Mouse (Mus musculus): Measurements from ENCODE around the gene Ddx19a. TPM values are rescaled to one million over a fixed set of nuclear protein-coding genes. Genes with fewer than 3 reads are reported as not detected.
"Not testable (repeated sequence)": the region's sequence is repeated elsewhere in the genome, so short reads cannot be mapped to it uniquely, and the experiment has no call there.

Gene Ddx19a
- polyA plus RNA-seq, 1 experiment from 2014 or later: 12.1 TPM

GRCm38 (mm10) chr8:110965594-110965993, 32.0 kb downstream of the Ddx19a start:
- WGBS: 79% methylated on average over 7 of the region's 7 CpGs
- no peak for ATAC-seq (replicated peaks)
- Histone ChIP-seq H3K4me1 (peaks cover 4% of the 10 kb centered on the region), H3K36me3 (replicated peaks) (0 out of 2 replicates have a peak, but pooled peaks cover 5% of the 10 kb centered on the region), H3K27me3 (replicated peaks) (no peaks in the 10 kb centered on the region), H3K9ac (no peak overlapping the region), H3K27ac (no peak overlapping the region), H3K4me3 (no peak overlapping the region), H3K9me3 (no peaks in the 10 kb centered on the region), H3K4me2 (no peak overlapping the region)

GRCm38 (mm10) chr8:110964666-110965065, 32.9 kb downstream of the Ddx19a start:
- Histone ChIP-seq H3K4me1 (no peaks in the 10 kb centered on the region), H3K27me3 (replicated peaks) (no peaks in the 10 kb centered on the region), H3K36me3 (replicated peaks) (peaks cover 5% of the 10 kb centered on the region; the same call in 1 of the 2 replicates), H3K9ac (no peak overlapping the region), H3K4me2 (no peak overlapping the region), H3K27ac (no peak overlapping the region), H3K4me3 (no peak overlapping the region), H3K9me3 (no peaks in the 10 kb centered on the region)
- ATAC-seq (replicated peaks): no peak
- 61% methylated on average over 7 of the region's 7 CpGs for WGBS

- no peak overlapping the region for H3K9ac ChIP-seq
- no peak for ATAC-seq (replicated peaks)
- no peaks in the 10 kb centered on the region for H3K4me1 ChIP-seq
- H3K36me3 ChIP-seq (replicated peaks): peaks cover 7% of the 10 kb centered on the region; the same call in 1 of the 2 replicates
- no peak overlapping the region for H3K27ac ChIP-seq
- no peaks in the 10 kb centered on the region for H3K9me3 ChIP-seq
- H3K4me2 ChIP-seq: no peak overlapping the region
- no peaks in the 10 kb centered on the region for H3K27me3 ChIP-seq (replicated peaks)
- WGBS: 87% methylated on average over 2 of the region's 2 CpGs
- H3K4me3 ChIP-seq: no peak overlapping the region
Observed at GRCm38 (mm10) chr8:110963051-110963450, 34.5 kb downstream of the Ddx19a start.

- Histone ChIP-seq H3K9ac (no peak overlapping the region), H3K27me3 (replicated peaks) (no peaks in the 10 kb centered on the region), H3K4me3 (no peak overlapping the region), H3K4me1 (0 out of 2 replicates have a peak, but pooled peaks cover 3% of the 10 kb centered on the region), H3K9me3 (no peaks in the 10 kb centered on the region), H3K4me2 (no peak overlapping the region), H3K36me3 (replicated peaks) (peaks cover 12% of the 10 kb centered on the region; the same call in 1 of the 2 replicates), H3K27ac (no peak overlapping the region)
- 90% methylated on average over 6 of the region's 6 CpGs for WGBS
- no peak for ATAC-seq (replicated peaks)
Observed at GRCm38 (mm10) chr8:110959906-110960305, 37.7 kb downstream of the Ddx19a start.

- 94% methylated on average over 12 of the region's 12 CpGs for WGBS
- Histone ChIP-seq H3K9me3 (no peaks in the 10 kb centered on the region), H3K9ac (no peak overlapping the region), H3K4me1 (0 out of 2 replicates have a peak, but pooled peaks cover 3% of the 10 kb centered on the region), H3K4me3 (no peak overlapping the region), H3K27me3 (replicated peaks) (no peaks in the 10 kb centered on the region), H3K4me2 (no peak overlapping the region), H3K27ac (no peak overlapping the region), H3K36me3 (replicated peaks) (peaks cover 12% of the 10 kb centered on the region; the same call in 1 of the 2 replicates)
- no peak for ATAC-seq (replicated peaks)
Observed at GRCm38 (mm10) chr8:110959071-110959780, 38.4 kb downstream of the Ddx19a start.

GRCm38 (mm10) chr8:110958553-110958952, 39.0 kb downstream of the Ddx19a start:
- H3K9me3 ChIP-seq; H3K4me3 ChIP-seq; H3K27ac ChIP-seq; ATAC-seq (replicated peaks); H3K9ac ChIP-seq; H3K4me1 ChIP-seq; H3K4me2 ChIP-seq; H3K27me3 ChIP-seq (replicated peaks): not testable (repeated sequence)
- WGBS: 94% methylated on average over 7 of the region's 7 CpGs
- peaks cover 12% of the 10 kb centered on the region; the same call in 1 of the 2 replicates for H3K36me3 ChIP-seq (replicated peaks)

GRCm38 (mm10) chr8:110958135-110958534, 39.5 kb downstream of the Ddx19a start:
- H3K9ac ChIP-seq: no peak overlapping the region
- no peak overlapping the region for H3K4me2 ChIP-seq
- 94% methylated on average over 5 of the region's 5 CpGs for WGBS
- ATAC-seq (replicated peaks): no peak
- peaks cover 12% of the 10 kb centered on the region; the same call in 1 of the 2 replicates for H3K36me3 ChIP-seq (replicated peaks)
- no peak overlapping the region for H3K27ac ChIP-seq
- no peak overlapping the region for H3K4me3 ChIP-seq
- H3K27me3 ChIP-seq (replicated peaks): no peaks in the 10 kb centered on the region
- H3K4me1 ChIP-seq: 0 out of 2 replicates have a peak, but pooled peaks cover 3% of the 10 kb centered on the region
- no peaks in the 10 kb centered on the region for H3K9me3 ChIP-seq

- H3K4me3 ChIP-seq: no peak overlapping the region
- H3K27me3 ChIP-seq (replicated peaks): no peaks in the 10 kb centered on the region
- H3K36me3 ChIP-seq (replicated peaks): peaks cover 12% of the 10 kb centered on the region; the same call in 1 of the 2 replicates
- 0 out of 2 replicates have a peak, but pooled peaks cover 3% of the 10 kb centered on the region for H3K4me1 ChIP-seq
- H3K27ac ChIP-seq: no peak overlapping the region
- no peak for ATAC-seq (replicated peaks)
- H3K4me2 ChIP-seq: no peak overlapping the region
- H3K9ac ChIP-seq: no peak overlapping the region
- no peaks in the 10 kb centered on the region for H3K9me3 ChIP-seq
- WGBS: 94% methylated on average over 19 of the region's 19 CpGs
Observed at GRCm38 (mm10) chr8:110957471-110957870, 40.1 kb downstream of the Ddx19a start.

GRCm38 (mm10) chr8:110956619-110957450, 40.8 kb downstream of the Ddx19a start:
- H3K4me3 ChIP-seq: no peak overlapping the region
- no peak overlapping the region for H3K4me2 ChIP-seq
- no peak overlapping the region for H3K27ac ChIP-seq
- 0 out of 2 replicates have a peak, but pooled peaks cover 3% of the 10 kb centered on the region for H3K4me1 ChIP-seq
- no peaks in the 10 kb centered on the region for H3K27me3 ChIP-seq (replicated peaks)
- H3K9me3 ChIP-seq: no peaks in the 10 kb centered on the region
- WGBS: 84% methylated on average over 15 of the region's 15 CpGs
- H3K9ac ChIP-seq: no peak overlapping the region
- peaks cover 7% of the 10 kb centered on the region; the same call in 1 of the 2 replicates for H3K36me3 ChIP-seq (replicated peaks)
- no peak for ATAC-seq (replicated peaks)

GRCm38 (mm10) chr8:110954776-110955175, 42.8 kb downstream of the Ddx19a start:
- H3K9ac ChIP-seq: no peak overlapping the region
- ATAC-seq (replicated peaks): no peak
- H3K27ac ChIP-seq: no peak overlapping the region
- H3K4me2 ChIP-seq: no peak overlapping the region
- WGBS: 83% methylated on average over 8 of the region's 8 CpGs
- H3K36me3 ChIP-seq (replicated peaks): peaks cover 7% of the 10 kb centered on the region; the same call in 1 of the 2 replicates
- H3K4me3 ChIP-seq: no peak overlapping the region
- 0 out of 2 replicates have a peak, but pooled peaks cover 6% of the 10 kb centered on the region for H3K4me1 ChIP-seq
- H3K9me3 ChIP-seq: no peaks in the 10 kb centered on the region
- H3K27me3 ChIP-seq (replicated peaks): no peaks in the 10 kb centered on the region

- Histone ChIP-seq H3K9ac (no peak overlapping the region), H3K4me1 (0 out of 2 replicates have a peak, but pooled peaks cover 4% of the 10 kb centered on the region), H3K4me2 (peak overlapping the region; percentile 5; the same call in 1 of the 2 replicates), H3K27me3 (replicated peaks) (no peaks in the 10 kb centered on the region), H3K9me3 (no peaks in the 10 kb centered on the region), H3K36me3 (replicated peaks) (no peaks in the 10 kb centered on the region), H3K4me3 (no peak overlapping the region), H3K27ac (peak overlapping the region; percentile 23; the same call in 1 of the 2 replicates)
- ATAC-seq (replicated peaks): peak; percentile 30; the same call in 1 of the 2 replicates
- WGBS: 76% methylated on average over 17 of the region's 17 CpGs
Observed at GRCm38 (mm10) chr8:110950065-110950484, 47.5 kb downstream of the Ddx19a start.

- H3K36me3 ChIP-seq (replicated peaks): no peaks in the 10 kb centered on the region
Observed at GRCm38 (mm10) chr8:110945716-110946115, 51.9 kb downstream of the Ddx19a start.

More at GRCm38 (mm10) chr8:110945716-110946115, 51.9 kb downstream of the Ddx19a start:
- Histone ChIP-seq H3K27me3 (replicated peaks) (no peaks in the 10 kb centered on the region), H3K27ac (no peak overlapping the region), H3K9ac (no peak overlapping the region), H3K9me3 (no peaks in the 10 kb centered on the region), H3K4me3 (no peak overlapping the region), H3K4me2 (no peak overlapping the region), H3K4me1 (0 out of 2 replicates have a peak, but pooled peaks cover 4% of the 10 kb centered on the region)
- no peak for ATAC-seq (replicated peaks)
- WGBS: 83% methylated on average over 4 of the region's 4 CpGs

All from midbrain, embryonic 15.5 days (tissue).